Mouse (Mus musculus) brain, embryonic 18.5 days (tissue): ENCODE data around the gene Impdh1.
A peak's percentile ranks its signal among the peaks of the same experiment; 100 is the strongest.

Source experiments
- DNase-seq: peaks from one replicate; pipeline ENCODE4 v3.0.0-alpha.2; 2012; ENCODE audit warnings: low read depth, low spot score

Gene Impdh1

GRCm38 (mm10) chr6:29213436-29213835 is 2.7 kb downstream of the Impdh1 start:
- DNase-seq, result no peak

- DNase-seq, result peak; percentile 55
These were observed 4.2 kb downstream of the Impdh1 start for GRCm38 (mm10) chr6:29211806-29212492.

GRCm38 (mm10) chr6:29211146-29211545 is 5.0 kb downstream of the Impdh1 start:
- DNase-seq, result no peak

GRCm38 (mm10) chr6:29210231-29210936 is 5.8 kb downstream of the Impdh1 start:
- DNase-seq, result no peak

GRCm38 (mm10) chr6:29208178-29208577 is 8.0 kb downstream of the Impdh1 start:
- DNase-seq, result no peak

GRCm38 (mm10) chr6:29207017-29207416 is 9.1 kb downstream of the Impdh1 start:
- no peak for DNase-seq

GRCm38 (mm10) chr6:29206006-29206405 is 10.2 kb downstream of the Impdh1 start:
- DNase-seq, result no peak

- DNase-seq, result no peak
These were observed 11.1 kb downstream of the Impdh1 start for GRCm38 (mm10) chr6:29204932-29205614.

GRCm38 (mm10) chr6:29203861-29204585 is 12.1 kb downstream of the Impdh1 start:
- no peak for DNase-seq

- DNase-seq, result no peak
These were observed 13.1 kb downstream of the Impdh1 start for GRCm38 (mm10) chr6:29203096-29203495.

GRCm38 (mm10) chr6:29201988-29202387 is 14.2 kb downstream of the Impdh1 start:
- DNase-seq, result no peak

- DNase-seq, result no peak
These were observed 14.8 kb downstream of the Impdh1 start for GRCm38 (mm10) chr6:29201341-29201740.

GRCm38 (mm10) chr6:29200496-29200895 is 15.7 kb downstream of the Impdh1 start:
- no peak for DNase-seq

- no peak for DNase-seq
These were observed 16.8 kb downstream of the Impdh1 start for GRCm38 (mm10) chr6:29199223-29199855.

GRCm38 (mm10) chr6:29198309-29199222 is 17.6 kb downstream of the Impdh1 start:
- DNase-seq, result peak; percentile 86

- no peak for DNase-seq
These were observed 20.1 kb downstream of the Impdh1 start for GRCm38 (mm10) chr6:29195846-29196698.

- no peak for DNase-seq
These were observed 21.0 kb downstream of the Impdh1 start for GRCm38 (mm10) chr6:29195146-29195545.

GRCm38 (mm10) chr6:29193961-29194750 is 22.0 kb downstream of the Impdh1 start:
- DNase-seq, result no peak

- DNase-seq, result no peak
These were observed 28.2 kb downstream of the Impdh1 start for GRCm38 (mm10) chr6:29187936-29188335.
